Mouse (Mus musculus) kidney, embryonic 16.5 days (tissue): ENCODE results near the gene Adgrb3. TPM values are rescaled to one million over a fixed set of nuclear protein-coding genes. Genes with fewer than 3 reads are reported as not detected.
"Not testable (repeated sequence)": the region's sequence is repeated elsewhere in the genome, so short reads cannot be mapped to it uniquely, and the experiment has no call there.

Experiments used
- ATAC-seq: fragments of 200-750 bp; cut with Nextera tagmentation; 2 replicates; pipeline ENCODE4 v1.8.0; 2017; ENCODE audit warnings: moderate TSS enrichment; ENCODE audit not compliant: low FRiP score, low TSS enrichment
- H3K27ac ChIP-seq: fragments of 300-500 bp; sonication (generic); 2 replicates; pipeline ENCODE4 v1.5.1; 2014; ENCODE audit warnings: low read length
- H3K27me3 ChIP-seq: fragments of 300-500 bp; sonication (generic); 2 replicates; pipeline ENCODE4 v1.6.1; 2014; ENCODE audit warnings: low read length, control low read depth, mixed read lengths; ENCODE audit not compliant: insufficient read depth
- H3K36me3 ChIP-seq: fragments of 300-500 bp; sonication (generic); 2 replicates; pipeline ENCODE4 v1.6.1; 2014; ENCODE audit warnings: low read length, control low read depth, mixed read lengths; ENCODE audit not compliant: insufficient read depth
- H3K4me1 ChIP-seq: fragments of 300-500 bp; sonication (generic); 2 replicates; pipeline ENCODE4 v1.6.1; 2014; ENCODE audit warnings: low read length, control low read depth, mixed read lengths; ENCODE audit not compliant: insufficient read depth
- H3K4me2 ChIP-seq: fragments of 300-500 bp; sonication (generic); replicated peaks from 2 replicates; pipeline ENCODE4 v1.6.1; 2014; ENCODE audit warnings: low read depth, low read length
- H3K4me3 ChIP-seq: fragments of 300-500 bp; sonication (generic); 2 replicates; pipeline ENCODE4 v1.5.1; 2014; ENCODE audit warnings: mild to moderate bottlenecking, low read length
- H3K9ac ChIP-seq: fragments of 300-500 bp; sonication (generic); replicated peaks from 2 replicates; pipeline ENCODE4 v1.6.1; 2014; ENCODE audit warnings: low read length
- H3K9me3 ChIP-seq: fragments of 300-500 bp; sonication (generic); 2 replicates; pipeline ENCODE4 v1.6.1; 2016; ENCODE audit warnings: low read length, control low read depth
- WGBS: fragments of 180-500 bp; shearing (Covaris S2); extraction: QIAGEN DNeasy Blood & Tissue Kit; methylation state at CpG from one replicate; pipeline ENCODE4 v1.1.7; 2014; 5-methylcytosine and 5-hydroxymethylcytosine counted together
- polyA plus RNA-seq: library from polyadenylated mRNA; unstranded; fragments of >200 nt; fragmentation: Nextera tagmentation; extraction: Ambion mirVana; gene quantifications from 2 replicates; pipeline ENCODE4 v1.2.1, GENCODE M21; 2015

Gene Adgrb3
- polyA plus RNA-seq, 1 experiment from 2014 or later = 0.45 TPM

DNA sequence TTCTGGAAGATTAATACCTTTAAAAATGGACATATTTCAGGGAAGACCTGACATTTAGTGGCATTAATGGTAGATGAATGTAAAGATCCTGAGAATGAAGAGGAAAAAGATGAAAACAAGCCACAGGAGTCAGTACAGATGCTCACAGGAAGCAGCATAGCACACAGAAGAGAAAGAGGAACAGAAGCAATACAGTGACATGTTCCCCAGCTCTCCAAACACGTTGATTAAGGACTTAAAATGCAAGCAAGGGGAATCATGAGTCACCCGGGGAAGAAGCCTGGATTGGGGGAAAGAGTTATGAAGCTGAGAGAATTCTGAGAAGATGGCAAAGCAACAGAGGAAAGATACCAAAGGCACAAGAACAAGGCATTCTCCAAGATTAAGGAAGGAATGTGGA lies 149.9 kb downstream of the Adgrb3 start:
- no peaks in the 10 kb centered on the region for H3K36me3 ChIP-seq
- no peak overlapping the region for H3K4me3 ChIP-seq
- no peak for ATAC-seq
- H3K27me3 ChIP-seq = no peaks in the 10 kb centered on the region
- H3K27ac ChIP-seq = no peak overlapping the region
- no peak overlapping the region for H3K9ac ChIP-seq
- no peaks in the 10 kb centered on the region for H3K4me1 ChIP-seq
- H3K9me3 ChIP-seq = no peaks in the 10 kb centered on the region
- WGBS = 61% methylated on average over 2 of the region's 2 CpGs
- no peak overlapping the region for H3K4me2 ChIP-seq

DNA sequence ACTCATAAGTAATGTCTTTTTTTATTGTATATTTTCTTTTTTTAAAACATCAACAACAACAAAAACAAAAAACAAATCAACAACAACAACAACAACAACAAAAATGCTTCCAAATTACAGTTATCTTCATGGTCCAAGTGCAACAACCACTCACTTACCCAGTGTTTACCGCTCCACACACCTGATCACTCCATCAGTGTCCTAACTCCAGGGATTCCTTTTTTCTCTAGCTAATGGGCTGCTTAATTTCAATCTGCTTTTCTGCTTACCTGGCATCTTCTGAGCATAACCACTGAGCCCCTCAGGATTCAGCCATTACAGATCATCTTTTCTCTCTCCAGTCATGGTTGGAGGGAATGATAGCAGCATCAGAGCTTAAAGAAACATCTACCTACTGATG lies 176.8 kb downstream of the Adgrb3 start:
- H3K36me3 ChIP-seq = no peaks in the 10 kb centered on the region
- ATAC-seq = no peak
- no peaks in the 10 kb centered on the region for H3K9me3 ChIP-seq
- no peak overlapping the region for H3K4me3 ChIP-seq
- no peak overlapping the region for H3K27ac ChIP-seq
- no peak overlapping the region for H3K9ac ChIP-seq
- no peak overlapping the region for H3K4me2 ChIP-seq
- no peaks in the 10 kb centered on the region for H3K4me1 ChIP-seq
- no peaks in the 10 kb centered on the region for H3K27me3 ChIP-seq
- 93% methylated on average over 1 of the region's 1 CpGs for WGBS

DNA sequence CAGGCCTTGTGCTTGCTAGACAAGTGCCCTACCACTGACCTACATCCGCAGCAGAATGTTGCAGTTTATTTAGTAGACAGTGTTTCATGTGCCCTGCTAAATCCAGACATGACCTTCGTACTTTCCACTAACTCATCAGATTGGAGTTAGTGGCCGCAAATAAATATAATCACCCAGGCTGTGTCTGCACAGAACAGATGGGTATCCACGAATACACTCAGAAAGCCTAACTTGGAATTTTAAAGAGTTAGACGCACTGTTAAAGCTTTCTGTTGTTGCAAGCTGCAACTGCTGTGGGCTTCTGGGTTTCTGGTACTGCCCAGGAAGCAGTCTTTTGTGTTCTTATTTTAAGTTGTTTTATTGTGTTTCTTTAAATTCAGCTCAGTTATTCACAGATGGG lies 185.3 kb downstream of the Adgrb3 start:
- Histone ChIP-seq H3K4me1 (no peaks in the 10 kb centered on the region), H3K4me2 (no peak overlapping the region), H3K9ac (no peak overlapping the region), H3K36me3 (no peaks in the 10 kb centered on the region), H3K27ac (no peak overlapping the region), H3K9me3 (no peaks in the 10 kb centered on the region), H3K27me3 (no peaks in the 10 kb centered on the region), H3K4me3 (no peak overlapping the region)
- no peak for ATAC-seq
- WGBS = 72% methylated on average over 5 of the region's 5 CpGs

DNA sequence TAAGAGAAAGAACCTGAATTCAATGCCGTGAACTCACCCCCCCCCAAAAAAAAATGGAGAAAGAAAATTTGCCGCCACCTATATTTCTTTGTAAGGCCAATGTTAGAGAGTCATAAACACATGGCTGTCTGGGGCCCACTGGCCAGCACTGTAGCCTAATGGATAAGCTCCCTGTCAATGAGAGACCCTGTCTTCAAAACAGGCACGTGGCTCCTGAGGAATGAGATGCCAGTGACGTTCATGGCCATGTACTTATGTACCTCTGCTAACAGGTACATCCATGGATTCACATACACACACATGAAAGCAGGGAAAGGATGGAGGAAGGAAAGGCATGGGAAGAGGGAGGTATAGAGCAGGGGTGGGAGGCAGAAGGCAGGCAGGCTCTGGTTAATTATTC lies 208.0 kb downstream of the Adgrb3 start:
- H3K4me3 ChIP-seq = no peak overlapping the region
- no peak overlapping the region for H3K9ac ChIP-seq
- no peak overlapping the region for H3K27ac ChIP-seq
- H3K4me2 ChIP-seq = no peak overlapping the region
- 64% methylated on average over 4 of the region's 4 CpGs for WGBS
- H3K27me3 ChIP-seq = no peaks in the 10 kb centered on the region
- no peak for ATAC-seq
- H3K36me3 ChIP-seq = no peaks in the 10 kb centered on the region
- H3K4me1 ChIP-seq = no peaks in the 10 kb centered on the region
- H3K9me3 ChIP-seq = no peaks in the 10 kb centered on the region

DNA sequence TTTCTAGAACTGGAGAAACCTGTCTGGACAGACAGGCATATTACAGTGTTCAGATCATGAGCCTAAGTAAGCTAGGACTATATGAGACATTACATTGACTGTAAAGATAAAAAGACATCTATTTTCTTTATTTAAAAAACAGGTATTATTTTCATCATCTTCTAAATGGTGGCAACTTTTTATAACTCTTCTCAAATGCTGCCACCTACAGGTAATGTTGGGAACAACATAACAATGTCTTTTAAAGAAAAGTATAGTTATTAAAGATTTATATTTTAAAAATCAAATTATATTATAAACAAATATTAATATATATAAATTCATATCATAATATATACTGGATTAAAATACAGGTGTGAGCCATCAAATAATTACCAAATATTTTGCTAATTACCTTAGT lies 212.6 kb downstream of the Adgrb3 start:
- Histone ChIP-seq H3K4me2 (no peak overlapping the region), H3K27ac (no peak overlapping the region), H3K4me1 (no peaks in the 10 kb centered on the region), H3K36me3 (no peaks in the 10 kb centered on the region), H3K9ac (no peak overlapping the region), H3K4me3 (no peak overlapping the region), H3K27me3 (no peaks in the 10 kb centered on the region), H3K9me3 (no peaks in the 10 kb centered on the region)
- ATAC-seq = no peak

DNA sequence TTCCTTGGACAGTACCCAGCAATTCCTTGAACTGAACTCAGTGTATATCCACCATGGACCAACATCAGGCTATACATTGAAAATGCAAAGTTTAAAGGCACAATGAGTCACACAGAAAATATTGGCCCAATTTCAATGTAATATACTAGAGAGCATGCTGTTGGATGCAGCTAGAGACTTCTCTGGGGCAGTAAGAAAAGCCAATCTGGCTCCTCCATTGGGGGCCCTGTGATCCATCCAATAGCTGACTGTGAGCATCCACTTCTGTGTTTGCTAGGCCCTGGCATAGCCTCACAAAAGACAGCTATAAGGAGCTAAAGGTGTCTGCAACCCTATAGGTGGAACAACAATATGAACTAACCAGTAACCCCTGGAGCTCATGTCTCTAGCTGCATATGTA lies 218.7 kb downstream of the Adgrb3 start:
- not testable (repeated sequence) for H3K9ac ChIP-seq, H3K9me3 ChIP-seq, ATAC-seq, H3K27ac ChIP-seq, H3K4me3 ChIP-seq, H3K4me1 ChIP-seq, H3K36me3 ChIP-seq, H3K4me2 ChIP-seq, H3K27me3 ChIP-seq

DNA sequence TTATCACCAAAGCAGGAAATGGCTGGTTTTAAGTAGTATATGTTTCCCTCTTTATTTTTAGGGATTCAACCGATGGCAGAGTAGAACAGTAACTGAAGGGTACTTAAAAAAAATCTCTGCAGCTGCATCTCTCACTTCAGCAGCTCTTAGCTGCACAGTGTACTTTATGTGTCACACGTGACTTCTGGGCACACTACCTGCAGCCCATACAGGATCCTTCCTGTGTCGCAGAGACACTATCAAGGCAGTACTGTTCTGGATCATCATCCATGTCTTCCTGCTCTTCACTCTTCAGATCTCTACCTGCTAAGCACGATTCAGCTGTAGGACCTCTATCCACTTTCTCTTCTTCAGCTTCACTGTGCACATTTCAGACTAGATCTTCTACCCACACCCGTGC lies 230.6 kb downstream of the Adgrb3 start:
- Histone ChIP-seq H3K4me1 (no peaks in the 10 kb centered on the region), H3K4me3 (no peak overlapping the region), H3K4me2 (no peak overlapping the region), H3K36me3 (no peaks in the 10 kb centered on the region), H3K27me3 (no peaks in the 10 kb centered on the region), H3K27ac (no peak overlapping the region), H3K9me3 (no peaks in the 10 kb centered on the region), H3K9ac (no peak overlapping the region)
- WGBS = 80% methylated on average over 5 of the region's 5 CpGs
- ATAC-seq = no peak

DNA sequence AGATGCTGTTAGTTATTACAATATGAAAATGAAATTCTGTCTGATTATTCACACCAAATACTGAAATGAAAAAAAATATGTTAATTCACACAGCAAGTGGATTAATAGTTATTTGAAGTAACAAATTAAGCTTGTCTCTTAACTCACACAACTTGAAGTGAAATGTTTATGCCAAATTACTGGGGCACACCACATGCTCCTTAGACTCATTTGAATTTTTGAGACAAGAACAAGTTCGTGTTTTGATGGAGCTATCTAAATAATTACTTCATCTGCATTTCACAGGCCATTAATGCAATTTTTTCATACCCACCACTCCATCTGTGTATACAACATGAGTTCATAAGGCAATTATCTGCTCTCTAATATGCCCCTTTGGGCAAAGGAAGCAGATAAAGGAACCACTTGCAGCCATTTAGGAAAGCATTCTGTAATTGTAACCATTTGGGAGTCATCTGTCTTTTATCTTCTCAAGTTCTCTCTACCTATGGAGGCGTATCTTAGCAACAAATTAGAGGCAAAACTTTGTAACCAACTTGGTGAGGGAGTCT lies 240.9 kb downstream of the Adgrb3 start:
- WGBS = 70% methylated on average over 2 of the region's 2 CpGs
- Histone ChIP-seq H3K9ac (no peak overlapping the region), H3K27ac (no peak overlapping the region), H3K4me2 (no peak overlapping the region), H3K9me3 (no peaks in the 10 kb centered on the region), H3K27me3 (no peaks in the 10 kb centered on the region), H3K4me1 (no peaks in the 10 kb centered on the region), H3K36me3 (no peaks in the 10 kb centered on the region), H3K4me3 (no peak overlapping the region)
- ATAC-seq = no peak

DNA sequence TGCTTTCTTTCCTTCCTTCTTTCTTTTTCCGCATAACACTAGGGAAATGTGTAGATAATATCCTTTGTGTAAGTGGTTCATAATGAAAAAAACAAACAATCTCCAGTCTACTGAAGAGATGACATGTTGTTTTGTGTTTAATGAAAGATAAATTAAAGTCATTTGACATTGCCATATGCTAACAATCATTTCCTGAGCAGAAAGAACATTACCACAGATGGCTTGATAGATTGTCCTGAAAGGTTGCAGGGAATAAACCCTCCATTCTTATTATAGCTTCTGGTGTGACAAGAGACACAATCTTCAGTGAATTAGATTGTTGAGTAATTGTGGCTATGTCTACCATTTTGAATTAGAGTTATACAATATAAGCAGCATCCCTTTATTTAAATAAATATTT lies 247.8 kb downstream of the Adgrb3 start:
- H3K27me3 ChIP-seq = no peaks in the 10 kb centered on the region
- H3K9ac ChIP-seq = no peak overlapping the region
- H3K27ac ChIP-seq = no peak overlapping the region
- WGBS = 88% methylated on average over 1 of the region's 1 CpGs
- ATAC-seq = no peak
- no peak overlapping the region for H3K4me2 ChIP-seq
- no peaks in the 10 kb centered on the region for H3K9me3 ChIP-seq
- H3K4me3 ChIP-seq = no peak overlapping the region
- H3K4me1 ChIP-seq = no peaks in the 10 kb centered on the region
- no peaks in the 10 kb centered on the region for H3K36me3 ChIP-seq

DNA sequence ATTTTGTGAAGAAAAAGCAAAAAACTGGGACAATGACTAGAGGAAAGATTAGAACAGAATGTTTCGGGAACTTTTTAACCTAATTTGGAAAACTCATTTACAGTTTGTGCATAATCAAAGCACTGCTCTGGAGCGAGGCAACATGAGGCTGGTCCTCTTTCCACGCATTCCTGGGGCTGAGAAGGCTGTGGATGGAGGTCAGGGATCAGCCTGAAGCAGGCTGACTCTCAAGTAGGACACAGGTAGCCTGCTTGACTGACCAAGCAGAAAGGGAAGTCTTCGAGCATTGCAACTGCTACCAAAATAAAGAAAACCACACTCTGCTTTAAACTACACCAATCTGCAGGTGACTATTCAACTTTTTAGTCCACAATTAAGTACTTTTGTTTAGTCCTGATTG lies 251.7 kb downstream of the Adgrb3 start:
- ATAC-seq = peak; percentile 88
- H3K36me3 ChIP-seq = no peaks in the 10 kb centered on the region
- H3K4me2 ChIP-seq = no peak overlapping the region
- H3K27me3 ChIP-seq = no peaks in the 10 kb centered on the region
- H3K4me1 ChIP-seq = no peaks in the 10 kb centered on the region
- no peak overlapping the region for H3K27ac ChIP-seq
- H3K9me3 ChIP-seq = no peaks in the 10 kb centered on the region
- 44% methylated on average over 4 of the region's 4 CpGs for WGBS
- H3K9ac ChIP-seq = no peak overlapping the region
- H3K4me3 ChIP-seq = no peak overlapping the region

DNA sequence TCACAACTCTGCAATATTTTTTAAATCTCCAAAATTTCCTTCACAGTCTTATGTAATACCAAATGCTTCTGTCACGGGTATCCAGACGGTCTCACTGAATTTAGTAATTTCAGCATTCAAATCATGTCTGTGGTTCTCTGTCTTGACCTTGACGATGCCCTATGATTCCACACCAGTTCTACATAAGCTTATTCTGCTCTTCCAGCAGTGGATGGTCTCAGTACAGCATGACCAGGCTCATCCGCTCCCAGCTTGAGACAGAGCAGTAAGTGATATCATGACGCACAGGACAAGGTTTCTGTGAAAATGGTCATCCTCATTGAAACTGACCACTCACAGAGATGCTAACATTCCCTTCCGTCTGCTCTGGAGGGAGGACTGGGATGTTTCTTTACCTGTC lies 252.9 kb downstream of the Adgrb3 start:
- H3K9me3 ChIP-seq = no peaks in the 10 kb centered on the region

More for the DNA sequence above, 252.9 kb downstream of the Adgrb3 start:
- Histone ChIP-seq H3K36me3 (no peaks in the 10 kb centered on the region), H3K4me1 (no peaks in the 10 kb centered on the region), H3K9ac (no peak overlapping the region), H3K4me2 (no peak overlapping the region), H3K27ac (no peak overlapping the region), H3K27me3 (no peaks in the 10 kb centered on the region), H3K4me3 (no peak overlapping the region)
- no peak for ATAC-seq
- WGBS = 88% methylated on average over 6 of the region's 6 CpGs
